Mouse (Mus musculus) lung, embryonic 15.5 days (tissue): ENCODE data around the gene Pstk. TPM values are rescaled to one million over a fixed set of nuclear protein-coding genes. Genes with fewer than 3 reads are reported as not detected.

Experiments used
- ATAC-seq: fragments of 200-750 bp; cut with Nextera tagmentation; 2 replicates; pipeline ENCODE4 v1.8.0; 2017; ENCODE audit warnings: moderate number of reproducible peaks, borderline replicate concordance; ENCODE audit not compliant: low FRiP score, low TSS enrichment; ENCODE audit errors: extremely low read depth
- H3K27ac ChIP-seq: fragments of 300-500 bp; sonication (generic); 2 replicates; pipeline ENCODE4 v1.5.1; 2015; ENCODE audit warnings: moderate library complexity, mild to moderate bottlenecking, inconsistent platforms
- H3K27me3 ChIP-seq: fragments of 300-500 bp; sonication (generic); 2 replicates; pipeline ENCODE4 v1.6.1; 2015; ENCODE audit warnings: inconsistent platforms
- H3K36me3 ChIP-seq: fragments of 300-500 bp; sonication (generic); 2 replicates; pipeline ENCODE4 v1.6.1; 2015; ENCODE audit warnings: inconsistent platforms
- H3K4me1 ChIP-seq: fragments of 300-500 bp; sonication (generic); 2 replicates; pipeline ENCODE4 v1.6.1; 2015; ENCODE audit warnings: inconsistent platforms
- H3K4me2 ChIP-seq: fragments of 300-500 bp; sonication (generic); 2 replicates; pipeline ENCODE4 v1.6.1; 2015; ENCODE audit warnings: inconsistent platforms, mild to moderate bottlenecking, moderate library complexity
- H3K4me3 ChIP-seq: fragments of 300-500 bp; sonication (generic); 2 replicates; pipeline ENCODE4 v1.5.1; 2015; ENCODE audit warnings: mild to moderate bottlenecking, inconsistent platforms
- H3K9ac ChIP-seq: fragments of 300-500 bp; sonication (generic); 2 replicates; pipeline ENCODE4 v1.6.1; 2015; ENCODE audit warnings: inconsistent platforms
- H3K9me3 ChIP-seq: fragments of 300-500 bp; sonication (generic); 2 replicates; pipeline ENCODE4 v1.6.1; 2016; ENCODE audit warnings: inconsistent platforms
- WGBS: fragments of 180-500 bp; shearing (Covaris S2); methylation state at CpG from one replicate; pipeline ENCODE4 v1.1.7; 2015; 5-methylcytosine and 5-hydroxymethylcytosine counted together
- polyA plus RNA-seq: library from polyadenylated mRNA; unstranded; fragments of >200 nt; fragmentation: Nextera tagmentation; extraction: Ambion mirVana; gene quantifications from 2 replicates; pipeline ENCODE4 v1.2.1, GENCODE M21; 2015

Pstk gene
- polyA plus RNA-seq: 64.3 and 64.8 TPM in 2 replicates

DNA sequence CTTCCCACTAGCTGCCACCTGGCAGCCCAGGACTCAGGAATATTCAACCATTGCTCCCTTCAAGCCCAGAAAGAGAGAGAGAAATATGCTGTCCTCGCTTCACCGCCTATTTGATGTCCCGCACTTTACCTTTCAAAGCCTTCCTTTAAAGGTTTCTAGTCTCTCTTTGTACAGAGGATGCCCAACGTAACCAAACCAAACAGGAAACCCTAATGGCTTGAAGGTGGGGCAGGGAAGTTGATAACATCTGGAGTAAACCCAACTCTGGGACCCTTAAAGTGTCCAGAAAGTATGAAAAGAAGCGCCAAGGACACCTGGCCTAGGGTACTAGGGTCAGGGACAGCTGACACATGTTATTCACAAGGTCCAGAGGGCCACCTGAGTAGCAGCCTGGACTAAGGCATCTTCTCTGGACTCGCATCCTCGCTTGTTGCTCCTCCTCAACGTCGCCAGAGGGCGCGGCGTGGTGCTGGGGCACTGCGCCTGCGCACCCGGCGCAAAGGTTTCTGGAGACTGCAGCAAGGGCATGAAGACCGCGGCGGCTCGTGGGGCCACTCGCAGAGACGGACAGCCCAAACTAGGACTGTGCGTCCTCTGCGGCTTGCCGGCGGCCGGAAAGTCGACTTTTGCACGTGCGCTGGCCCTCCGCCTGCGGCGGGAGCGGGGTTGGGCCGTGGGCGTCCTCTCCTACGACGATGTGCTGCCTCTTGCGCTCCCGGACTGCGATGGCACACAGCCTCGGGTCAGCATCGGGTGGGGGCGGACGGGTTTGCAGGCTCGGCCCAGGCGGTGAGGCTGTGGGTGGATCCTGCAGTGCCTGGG is at the start of gene Pstk:
Pstk (plus strand) TSS at position 494 of the 822 bp plus-strand sequence.
- H3K27me3 ChIP-seq: no peaks in the 10 kb centered on the region
- peak within 1 kb of the TSS; percentile 64 for H3K4me3 ChIP-seq
- H3K4me2 ChIP-seq: peak within 1 kb of the TSS; percentile 62
- H3K36me3 ChIP-seq: peaks cover 11% of the 10 kb centered on the region
- H3K9me3 ChIP-seq: no peaks in the 10 kb centered on the region
- peak; percentile 98 for ATAC-seq
- H3K27ac ChIP-seq: peak within 1 kb of the TSS; percentile 95
- peak within 1 kb of the TSS; percentile 82 for H3K9ac ChIP-seq
- 3% methylated on average over 47 of the region's 47 CpGs for WGBS
- H3K4me1 ChIP-seq: peaks cover 10% of the 10 kb centered on the region

DNA sequence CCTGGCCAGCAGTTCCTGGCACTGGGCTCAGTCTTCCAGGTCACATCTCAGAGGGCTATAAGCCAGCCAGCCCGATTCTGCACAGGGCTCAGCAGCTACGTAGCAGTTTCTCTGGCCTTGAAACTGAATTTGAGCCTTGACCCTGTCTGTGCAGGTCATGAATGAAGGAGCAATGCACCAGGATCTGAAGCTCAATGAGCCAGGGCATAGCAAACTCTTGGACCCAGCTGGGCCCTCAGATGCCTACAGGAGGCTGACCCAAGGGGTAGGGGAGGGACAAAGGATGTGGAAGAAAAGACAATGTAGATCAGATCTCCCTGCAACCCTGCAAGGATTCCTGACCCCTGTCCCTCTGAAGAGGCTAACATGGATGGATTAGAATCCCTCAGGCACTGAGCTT is 48.7 kb upstream of the Pstk start, which contains the start of gene Cuzd1:
Cuzd1 (minus strand) TSS at position 101 of the 400 bp plus-strand sequence.
- H3K4me2 ChIP-seq: no peak within 1 kb of the TSS
- H3K36me3 ChIP-seq: no peaks in the 10 kb centered on the region
- no peak within 1 kb of the TSS for H3K9ac ChIP-seq
- no peak within 1 kb of the TSS for H3K27ac ChIP-seq
- H3K4me3 ChIP-seq: no peak within 1 kb of the TSS
- no peak for ATAC-seq
- 78% methylated on average over 2 of the region's 2 CpGs for WGBS
- no peaks in the 10 kb centered on the region for H3K4me1 ChIP-seq
- H3K9me3 ChIP-seq: no peaks in the 10 kb centered on the region
- no peaks in the 10 kb centered on the region for H3K27me3 ChIP-seq

DNA sequence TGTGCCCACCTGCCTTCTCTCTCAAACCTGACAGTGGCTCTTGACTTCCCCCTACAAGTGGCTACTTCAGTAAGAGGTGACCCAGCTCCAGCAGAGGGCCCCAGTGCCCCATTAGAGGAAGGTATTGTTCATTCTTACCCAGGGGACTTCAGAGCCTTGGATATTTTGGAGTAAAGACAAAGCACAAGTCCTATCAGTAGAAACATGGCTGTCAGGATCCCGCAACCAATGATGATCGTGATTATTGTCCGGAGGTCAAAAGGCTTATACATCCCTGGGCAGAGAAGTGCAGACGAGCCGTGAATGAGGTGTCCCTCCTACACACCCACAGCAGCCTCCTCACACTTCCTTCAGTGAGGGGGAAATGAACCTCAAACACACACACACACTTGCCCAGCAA is 43.9 kb upstream of the Pstk start:
- no peak for ATAC-seq

DNA sequence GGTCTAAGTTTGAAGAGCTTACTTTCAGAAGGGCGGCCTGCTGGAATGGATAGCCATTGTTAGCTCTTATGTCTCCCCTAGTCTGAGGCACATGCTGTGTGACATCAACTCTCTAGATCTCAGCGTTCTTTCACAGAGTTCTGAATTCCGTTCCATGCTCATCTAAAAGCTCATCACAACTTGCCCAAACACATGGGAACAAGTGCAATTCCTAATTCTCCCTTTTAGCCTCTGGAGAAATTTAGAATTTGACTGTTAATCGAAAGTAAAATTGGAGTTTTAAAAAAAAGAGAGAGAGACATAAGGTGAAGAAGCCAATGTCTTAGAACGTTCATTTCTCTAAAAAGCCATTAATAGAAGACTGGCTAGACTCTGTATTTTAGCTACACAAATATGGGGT is 41.5 kb upstream of the Pstk start, which contains the start of gene Fam24b:
Fam24b (minus strand) TSS at position 101 of the 400 bp plus-strand sequence.
- H3K27me3 ChIP-seq: no peaks in the 10 kb centered on the region
- H3K27ac ChIP-seq: no peak within 1 kb of the TSS
- H3K4me2 ChIP-seq: no peak within 1 kb of the TSS
- 88% methylated on average over 5 of the region's 5 CpGs for WGBS
- H3K9ac ChIP-seq: no peak within 1 kb of the TSS
- no peak for ATAC-seq
- no peaks in the 10 kb centered on the region for H3K36me3 ChIP-seq
- no peak within 1 kb of the TSS for H3K4me3 ChIP-seq
- H3K9me3 ChIP-seq: no peaks in the 10 kb centered on the region
- H3K4me1 ChIP-seq: no peaks in the 10 kb centered on the region

More for the DNA sequence above, 43.9 kb upstream of the Pstk start:
- H3K36me3 ChIP-seq: no peaks in the 10 kb centered on the region
- no peaks in the 10 kb centered on the region for H3K27me3 ChIP-seq
- no peaks in the 10 kb centered on the region for H3K4me1 ChIP-seq
- H3K9ac ChIP-seq: no peak overlapping the region
- 77% methylated on average over 5 of the region's 5 CpGs for WGBS
- no peak overlapping the region for H3K4me2 ChIP-seq
- H3K27ac ChIP-seq: no peak overlapping the region
- H3K9me3 ChIP-seq: no peaks in the 10 kb centered on the region
- H3K4me3 ChIP-seq: no peak overlapping the region

DNA sequence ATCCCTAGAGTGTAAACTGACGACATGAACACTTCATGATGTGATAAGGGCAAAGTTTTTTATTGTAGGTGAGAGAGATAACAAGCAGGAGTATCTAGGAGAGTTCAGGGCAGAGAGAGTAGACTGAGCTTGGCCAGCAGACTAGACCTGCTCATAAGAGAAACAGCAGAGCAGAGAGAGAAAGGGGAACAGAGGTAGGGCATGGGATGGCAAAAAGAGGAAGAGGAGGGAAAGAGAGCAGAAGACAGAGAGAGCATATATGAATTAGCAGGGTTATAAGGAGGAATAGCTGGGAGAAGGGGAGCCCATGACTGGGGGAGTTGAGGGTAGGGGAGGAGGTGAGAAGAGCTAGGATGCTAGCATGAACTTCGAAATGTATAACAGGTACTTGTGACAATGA is 39.3 kb upstream of the Pstk start:
- Histone ChIP-seq H3K36me3 (no peaks in the 10 kb centered on the region), H3K27ac (no peak overlapping the region), H3K9me3 (no peaks in the 10 kb centered on the region), H3K27me3 (no peaks in the 10 kb centered on the region), H3K4me3 (no peak overlapping the region), H3K4me2 (no peak overlapping the region), H3K9ac (no peak overlapping the region), H3K4me1 (no peaks in the 10 kb centered on the region)
- no peak for ATAC-seq
- WGBS: 64% methylated on average over 2 of the region's 2 CpGs

DNA sequence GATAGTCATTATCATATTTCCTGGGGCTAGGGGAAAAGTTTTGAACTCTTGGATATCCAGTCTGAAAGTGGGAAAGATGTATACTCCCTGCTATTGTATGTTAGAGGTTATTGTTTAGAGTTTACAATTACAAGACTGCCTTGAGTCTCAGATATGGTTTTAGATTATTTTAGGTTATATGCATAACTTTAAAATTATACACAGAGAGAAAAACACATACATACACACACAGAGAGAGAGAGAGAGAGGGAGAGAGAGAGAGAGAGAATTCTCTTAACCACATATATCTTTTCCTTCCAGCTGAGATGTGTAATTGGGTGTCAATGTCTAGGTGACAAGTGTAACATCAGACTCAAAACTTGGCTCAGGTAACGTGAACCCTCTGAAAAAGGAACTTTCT is 37.4 kb upstream of the Pstk start, which contains the start of gene Fam24a:
Fam24a (plus strand) TSS at position 301 of the 400 bp plus-strand sequence.
- no peak for ATAC-seq
- WGBS: 45% methylated on average over 1 of the region's 1 CpGs
- Histone ChIP-seq H3K9ac (no peak within 1 kb of the TSS), H3K27me3 (no peaks in the 10 kb centered on the region), H3K4me2 (no peak within 1 kb of the TSS), H3K4me3 (no peak within 1 kb of the TSS), H3K9me3 (no peaks in the 10 kb centered on the region), H3K36me3 (no peaks in the 10 kb centered on the region), H3K27ac (no peak within 1 kb of the TSS), H3K4me1 (peaks cover 9% of the 10 kb centered on the region; the same call in 1 of the 2 replicates)

DNA sequence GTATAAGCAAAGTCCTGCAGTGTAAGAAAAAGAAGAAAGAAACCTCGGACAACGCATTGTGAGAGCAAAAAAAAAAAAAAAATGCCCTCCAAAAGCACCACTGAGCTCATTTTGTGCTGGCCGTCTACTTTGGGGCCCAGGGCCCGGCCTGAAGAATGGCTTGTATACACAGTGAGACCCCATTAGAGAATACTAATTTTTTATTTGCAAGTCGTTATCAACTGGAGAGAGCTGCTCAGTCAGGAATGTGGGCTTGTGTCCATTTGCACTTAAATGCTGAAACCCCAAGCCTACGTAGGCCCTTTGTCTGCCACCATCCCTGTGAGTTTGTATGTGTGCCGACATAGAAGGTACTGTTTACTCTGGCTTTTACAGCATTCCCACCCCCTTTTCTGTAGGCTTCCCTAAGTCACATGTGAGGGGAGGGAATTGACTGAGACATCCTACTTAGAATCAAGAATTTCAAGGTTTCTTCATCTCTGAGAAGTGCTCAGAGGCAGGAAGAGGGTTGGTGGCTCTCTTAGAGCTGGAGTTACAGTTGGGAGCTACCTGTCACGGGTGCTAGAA is 33.4 kb upstream of the Pstk start:
- H3K36me3 ChIP-seq: peaks cover 18% of the 10 kb centered on the region; the same call in 1 of the 2 replicates
- H3K9ac ChIP-seq: no peak overlapping the region
- H3K4me2 ChIP-seq: no peak overlapping the region; the same call in 1 of the 2 replicates
- ATAC-seq: no peak
- H3K4me3 ChIP-seq: no peak overlapping the region
- H3K27ac ChIP-seq: peak overlapping the region; percentile 32; the same call in 1 of the 2 replicates
- peaks cover 9% of the 10 kb centered on the region; the same call in 1 of the 2 replicates for H3K4me1 ChIP-seq
- H3K27me3 ChIP-seq: no peaks in the 10 kb centered on the region
- 23% methylated on average over 8 of the region's 8 CpGs for WGBS
- H3K9me3 ChIP-seq: no peaks in the 10 kb centered on the region

DNA sequence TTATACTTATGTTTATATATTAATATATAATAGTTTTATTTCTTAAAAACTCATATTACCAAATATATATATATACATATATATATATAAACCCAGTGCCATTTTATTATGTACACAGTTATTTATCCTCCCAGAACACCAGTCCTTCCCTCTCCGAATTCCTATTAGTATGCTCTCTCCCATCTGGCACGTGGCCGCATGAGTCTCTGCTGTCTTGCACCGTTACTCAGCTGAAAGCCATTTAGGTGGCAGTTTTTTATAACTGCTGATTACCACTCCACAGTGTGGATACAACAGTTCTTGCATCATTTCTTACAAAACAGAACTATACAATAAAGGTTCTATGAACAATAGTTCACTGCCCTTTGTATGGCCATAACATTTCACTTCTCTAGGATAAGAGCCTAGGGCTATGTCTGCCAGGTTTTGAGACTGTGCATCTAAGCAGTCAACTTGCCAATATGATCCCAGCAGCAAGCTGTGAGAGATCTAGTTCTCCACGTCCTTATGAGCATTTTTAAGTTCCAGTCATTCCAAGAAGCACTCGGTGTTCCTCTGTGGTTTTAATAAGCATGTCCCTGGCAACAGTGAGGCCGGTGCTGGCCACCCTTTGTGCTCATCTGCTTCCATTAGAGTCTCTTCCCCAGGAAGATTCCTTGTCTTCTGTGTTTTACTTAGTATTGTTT is 24.9 kb upstream of the Pstk start:
- H3K27ac ChIP-seq: no peak overlapping the region
- no peak overlapping the region for H3K4me3 ChIP-seq
- ATAC-seq: no peak
- 78% methylated on average over 7 of the region's 7 CpGs for WGBS
- no peaks in the 10 kb centered on the region for H3K27me3 ChIP-seq
- peaks cover 52% of the 10 kb centered on the region for H3K36me3 ChIP-seq
- no peak overlapping the region for H3K4me2 ChIP-seq
- H3K9me3 ChIP-seq: no peaks in the 10 kb centered on the region
- no peak overlapping the region for H3K9ac ChIP-seq
- H3K4me1 ChIP-seq: no peaks in the 10 kb centered on the region

DNA sequence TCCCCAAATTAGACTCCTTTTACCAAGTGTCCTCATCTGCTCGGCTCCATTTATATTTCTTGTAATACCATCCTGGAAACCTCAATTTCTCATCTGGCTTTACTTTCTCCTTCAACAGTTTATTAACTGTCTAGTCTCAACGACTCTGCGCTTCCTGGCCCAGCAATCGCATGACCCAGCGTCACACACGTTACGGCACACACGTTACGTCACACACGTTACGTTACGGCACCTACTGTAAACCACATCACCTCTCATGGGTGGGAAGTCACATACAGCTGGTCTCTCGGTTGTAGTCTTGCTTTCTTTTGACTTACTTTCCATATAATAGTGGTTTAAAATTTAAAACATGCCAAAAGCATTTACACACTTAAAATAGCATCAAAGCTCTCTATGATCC is 14.8 kb upstream of the Pstk start:
- no peak overlapping the region for H3K27ac ChIP-seq
- 92% methylated on average over 13 of the region's 13 CpGs for WGBS
- H3K4me2 ChIP-seq: no peak overlapping the region
- no peak for ATAC-seq
- no peaks in the 10 kb centered on the region for H3K9me3 ChIP-seq
- no peaks in the 10 kb centered on the region for H3K27me3 ChIP-seq
- no peak overlapping the region for H3K4me3 ChIP-seq
- H3K4me1 ChIP-seq: peaks cover 3% of the 10 kb centered on the region
- no peak overlapping the region for H3K9ac ChIP-seq
- H3K36me3 ChIP-seq: peaks cover 46% of the 10 kb centered on the region

DNA sequence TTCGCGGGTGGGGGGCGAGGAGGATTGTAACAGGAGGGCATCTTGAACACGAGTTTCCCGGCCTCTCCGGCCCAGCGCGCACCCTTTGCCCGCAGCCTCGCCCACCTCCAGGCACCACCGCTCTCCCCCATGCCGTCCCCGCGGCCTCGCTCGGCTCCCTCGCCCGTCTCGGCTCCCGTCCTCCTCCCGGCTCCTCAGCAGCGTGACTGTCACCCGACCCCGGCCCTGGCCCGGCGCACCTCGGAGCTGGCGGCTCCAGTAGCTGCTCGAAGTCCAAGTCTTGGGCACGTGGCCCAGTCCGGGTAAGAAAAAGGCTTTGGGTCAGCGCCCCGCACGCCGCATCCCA is 8.7 kb upstream of the Pstk start:
- Histone ChIP-seq H3K4me1 (peaks cover 13% of the 10 kb centered on the region), H3K9me3 (no peaks in the 10 kb centered on the region), H3K4me3 (peak overlapping the region; percentile 93), H3K27me3 (no peaks in the 10 kb centered on the region), H3K9ac (peak overlapping the region; percentile 95), H3K27ac (peak overlapping the region; percentile 97), H3K4me2 (peak overlapping the region; percentile 85), H3K36me3 (peaks cover 12% of the 10 kb centered on the region)
- WGBS: 2% methylated on average over 35 of the region's 35 CpGs
- ATAC-seq: peak; percentile 83

DNA sequence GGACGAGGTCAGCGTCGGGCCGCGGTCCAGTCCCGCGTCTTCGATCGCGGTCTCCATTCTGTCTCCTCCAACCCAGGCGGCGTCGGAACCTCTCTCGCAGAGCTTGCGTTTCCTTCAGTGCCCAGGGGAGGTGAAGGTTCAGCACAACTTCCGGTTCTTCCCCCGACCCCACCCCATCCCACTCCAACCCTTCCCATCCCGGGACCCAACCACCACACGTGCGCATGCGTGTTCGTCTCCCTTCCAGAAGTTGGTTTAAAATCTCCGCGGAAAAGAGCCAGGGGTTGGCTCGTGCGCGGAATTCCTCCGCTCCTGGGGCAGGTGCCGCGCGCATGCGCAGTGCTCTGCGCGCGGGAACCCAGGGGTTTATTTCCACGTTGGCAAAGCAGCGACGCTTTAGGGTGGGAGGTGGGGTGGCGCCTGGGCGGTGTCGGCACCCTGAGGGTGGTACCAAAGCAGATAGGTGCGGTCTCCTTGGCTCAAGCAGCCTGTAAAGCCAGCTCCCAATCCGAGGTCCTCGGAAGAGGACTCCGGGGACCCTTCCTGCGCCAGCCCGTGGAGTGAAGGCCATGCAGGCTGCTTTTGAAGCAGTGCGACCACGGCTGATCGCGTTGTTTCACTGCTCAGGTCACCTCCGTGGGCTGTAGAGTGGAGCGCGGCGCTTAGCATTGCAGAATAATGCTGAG is 8.2 kb upstream of the Pstk start, which contains the start of gene 2310057M21Rik:
2310057M21Rik (minus strand) TSS at position 145 of the 686 bp plus-strand sequence.
- Histone ChIP-seq H3K9ac (peak within 1 kb of the TSS; percentile 95), H3K27me3 (no peaks in the 10 kb centered on the region), H3K9me3 (no peaks in the 10 kb centered on the region), H3K4me2 (peak within 1 kb of the TSS; percentile 85), H3K36me3 (peaks cover 8% of the 10 kb centered on the region; the same call in 1 of the 2 replicates), H3K4me3 (peak within 1 kb of the TSS; percentile 93), H3K27ac (peak within 1 kb of the TSS; percentile 97), H3K4me1 (peaks cover 13% of the 10 kb centered on the region)
- WGBS: under 1% methylated on average over 55 of the region's 55 CpGs
- peak; percentile 99 for ATAC-seq
